Mouse (Mus musculus) T-helper 17 cell (primary cell): ENCODE measurements around the gene Itpkb.

Experiments used
- in situ Hi-C, 2 experiments: fragments of 300-600 bp; cut with MboI, MseI; formaldehyde crosslinking; loops; 1 replicate in 1 of 2; 2 replicates in 1 of 2; pipeline ENCODE4 v1.15.1; 2025; ENCODE audit warnings: high pct_unique_total_duplicates in 2 of 2

Itpkb gene

DNA sequence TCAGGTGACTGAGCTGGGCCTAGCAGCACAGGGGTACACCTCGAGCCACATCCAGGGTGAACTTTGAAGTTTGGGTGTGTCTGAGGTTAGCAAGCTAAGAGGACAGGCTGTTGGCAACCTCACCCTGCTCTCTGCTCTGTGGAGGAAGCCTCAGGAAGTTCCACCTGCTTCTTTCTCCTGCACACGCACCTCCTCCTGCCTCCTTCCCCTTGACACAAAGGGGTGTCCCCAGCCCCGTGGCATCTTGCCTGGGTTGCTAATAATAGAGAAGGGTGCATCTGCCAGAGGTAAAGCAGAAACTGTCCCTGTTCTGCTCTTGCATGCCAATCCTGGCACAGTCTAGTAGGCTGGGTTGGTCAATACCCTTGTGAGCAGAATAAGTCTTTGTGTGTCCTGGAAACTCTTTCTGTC is 60.0 kb downstream of the Itpkb start:
- in situ Hi-C loops, result no loop called here

DNA sequence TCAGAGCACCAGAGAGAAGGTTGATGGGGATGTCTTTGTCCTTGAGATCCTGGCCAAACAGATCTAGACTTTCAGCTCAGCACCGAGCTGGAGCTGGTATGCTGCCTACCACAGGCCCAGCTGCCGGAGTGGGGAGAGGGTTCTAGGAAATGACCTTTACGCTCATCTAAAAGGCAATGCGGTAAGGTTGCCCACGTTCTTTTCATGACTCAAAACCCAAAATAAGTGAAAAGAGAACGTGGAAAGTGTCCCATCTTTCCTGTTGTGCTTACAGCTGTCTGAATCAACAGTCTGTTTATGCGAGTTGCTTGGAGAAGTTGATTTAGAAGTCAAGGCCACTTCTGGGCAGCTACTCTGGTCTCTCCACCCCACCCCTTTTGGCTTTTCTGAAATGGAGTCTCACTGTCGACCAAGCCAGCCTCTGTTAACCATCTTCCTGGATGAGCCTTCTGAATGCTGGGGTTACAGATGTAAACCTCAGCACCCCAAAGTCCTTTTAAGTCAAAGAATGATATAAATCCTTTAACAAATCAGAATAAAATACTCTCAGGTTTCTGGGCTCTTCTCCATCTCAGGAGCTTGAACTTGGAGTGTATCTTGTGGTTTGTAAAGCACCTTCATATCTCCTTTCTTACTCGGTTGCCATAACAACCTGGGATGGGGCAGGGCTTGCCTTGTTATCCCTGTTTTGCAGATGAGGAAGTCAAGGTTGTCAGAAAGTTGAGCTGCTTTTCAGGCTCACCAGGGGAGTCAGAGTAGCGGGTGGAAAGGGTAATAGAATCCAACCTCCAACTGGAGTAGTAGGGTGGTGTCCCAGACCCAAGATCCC is 60.7 kb downstream of the Itpkb start:
- in situ Hi-C loops, result no loop called here

DNA sequence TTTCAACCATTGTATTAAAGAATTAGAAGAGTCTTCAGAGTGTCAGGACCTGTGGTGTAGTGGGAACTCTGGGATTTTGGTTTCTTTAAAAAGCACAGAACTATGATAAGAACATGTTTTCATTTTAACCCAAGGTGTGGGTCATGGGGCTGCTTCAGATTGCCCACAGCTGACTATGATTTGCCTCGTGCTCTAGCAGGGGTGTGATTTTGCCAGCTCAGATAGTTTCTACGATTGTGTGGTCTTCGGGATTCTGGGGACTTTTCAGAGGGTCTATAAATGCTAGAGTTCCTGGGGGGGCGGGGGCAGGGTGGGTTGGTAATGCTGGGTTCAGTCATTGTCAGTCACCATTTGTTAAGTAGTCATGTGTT is 61.3 kb downstream of the Itpkb start:
- in situ Hi-C loops, result no loop called here

DNA sequence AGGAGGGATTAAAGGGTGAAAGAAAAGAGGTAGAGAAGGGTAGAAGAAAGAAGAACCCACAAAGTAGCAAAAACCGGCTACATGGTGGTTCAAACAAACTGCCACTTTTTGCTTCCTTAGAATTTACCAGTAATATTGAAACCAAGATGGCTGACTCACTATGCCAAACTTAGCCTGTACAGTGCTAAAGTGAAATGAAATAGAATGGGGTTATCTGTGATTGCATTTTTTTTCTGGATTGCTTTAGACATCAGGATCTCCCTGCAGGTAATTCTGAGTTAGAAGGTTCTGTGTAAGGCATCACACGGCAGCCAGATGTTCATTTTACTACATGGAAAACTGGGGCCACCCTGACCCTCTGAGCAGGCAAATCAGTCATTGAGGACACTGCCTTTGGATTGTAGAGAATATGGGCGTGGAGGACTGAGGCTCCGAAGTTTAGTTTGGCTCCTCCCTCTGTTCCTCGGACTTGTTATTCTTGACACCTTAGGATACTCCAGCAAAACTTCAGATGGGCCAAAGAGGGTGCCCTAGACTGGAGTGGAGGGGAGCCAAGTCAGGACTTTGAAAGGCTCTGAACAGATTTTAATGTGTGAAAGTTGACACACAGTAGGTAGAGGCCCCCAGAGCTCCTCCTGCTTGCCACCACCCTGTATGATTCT is 62.0 kb downstream of the Itpkb start:
- in situ Hi-C loops, result no loop called here

DNA sequence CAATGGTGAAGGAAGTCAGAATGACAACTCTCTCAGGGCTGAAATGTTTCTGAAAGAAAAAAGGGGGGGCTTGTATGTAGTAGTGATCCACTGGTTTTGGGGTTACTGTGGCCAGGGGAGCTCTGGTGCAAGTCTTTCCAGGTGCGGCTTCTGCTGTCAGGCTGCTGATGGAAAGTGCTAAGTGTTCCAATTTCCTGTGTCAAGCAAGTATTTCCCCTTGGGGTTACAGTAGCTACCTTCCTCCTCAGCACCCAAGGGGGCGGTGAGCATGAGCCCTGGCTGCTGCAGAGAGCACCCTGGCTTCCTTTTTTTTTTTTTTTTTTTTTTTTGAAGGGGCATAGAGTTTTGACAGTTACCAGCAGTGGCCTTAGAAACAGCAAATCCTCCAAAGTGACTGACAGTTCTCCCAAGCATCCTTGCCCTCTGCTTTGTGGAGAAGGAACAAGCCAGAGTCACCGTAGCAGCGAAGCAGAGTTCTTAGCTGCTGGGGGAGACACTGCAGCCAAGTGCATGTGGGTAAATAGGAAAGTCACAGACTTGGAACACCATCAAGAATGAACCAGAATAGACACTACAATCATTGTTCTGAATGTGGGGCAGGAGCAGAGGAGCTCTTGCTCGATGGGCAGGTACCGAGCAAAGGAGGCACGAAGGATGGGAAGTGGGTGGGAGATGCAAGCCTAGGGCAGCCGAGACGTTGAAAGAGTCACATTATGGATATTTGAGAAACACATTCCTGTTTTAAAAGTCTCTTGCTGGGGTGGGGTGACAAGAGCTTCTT is 62.9 kb downstream of the Itpkb start:
- in situ Hi-C loops, result no loop called here

DNA sequence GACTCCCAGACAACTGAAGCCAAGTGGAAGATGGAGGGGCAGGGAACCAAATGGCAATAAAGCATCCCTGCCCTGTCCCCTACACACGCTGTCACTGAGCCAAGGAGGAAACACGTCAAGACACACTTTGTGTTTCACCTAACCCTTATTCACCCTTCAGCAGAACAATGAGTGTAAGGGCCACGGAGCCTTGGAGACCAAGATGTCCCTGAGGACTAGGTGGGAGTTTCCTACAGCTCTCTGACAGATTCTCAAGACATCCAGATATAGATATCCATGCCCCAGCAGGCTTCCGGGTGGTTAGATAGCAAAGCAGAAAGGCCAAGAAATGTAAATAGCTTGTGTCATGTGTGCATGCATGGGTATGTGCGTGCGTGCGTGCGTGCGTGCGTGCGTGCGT is 63.6 kb downstream of the Itpkb start:
- in situ Hi-C loops, result no loop called here

DNA sequence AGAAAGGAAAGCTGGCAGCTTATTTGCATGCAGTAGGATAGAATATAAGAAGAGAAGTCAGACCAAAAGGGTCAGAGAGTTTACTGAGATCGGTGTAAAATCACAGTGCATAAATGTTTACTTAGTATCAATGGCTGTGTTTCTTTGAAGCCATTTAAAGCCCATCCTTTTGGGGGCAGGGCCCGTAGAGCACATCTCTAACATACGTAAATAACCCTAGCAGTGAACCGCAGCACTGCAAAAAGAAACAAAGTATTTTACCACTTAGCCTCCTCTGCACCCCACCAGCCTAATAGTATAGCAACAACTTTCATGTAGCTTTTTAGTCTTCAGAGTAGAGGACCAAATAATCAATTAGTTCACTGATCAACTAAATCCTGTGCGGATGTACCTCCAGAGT is 67.4 kb downstream of the Itpkb start:
- in situ Hi-C loops, result no loop called here

DNA sequence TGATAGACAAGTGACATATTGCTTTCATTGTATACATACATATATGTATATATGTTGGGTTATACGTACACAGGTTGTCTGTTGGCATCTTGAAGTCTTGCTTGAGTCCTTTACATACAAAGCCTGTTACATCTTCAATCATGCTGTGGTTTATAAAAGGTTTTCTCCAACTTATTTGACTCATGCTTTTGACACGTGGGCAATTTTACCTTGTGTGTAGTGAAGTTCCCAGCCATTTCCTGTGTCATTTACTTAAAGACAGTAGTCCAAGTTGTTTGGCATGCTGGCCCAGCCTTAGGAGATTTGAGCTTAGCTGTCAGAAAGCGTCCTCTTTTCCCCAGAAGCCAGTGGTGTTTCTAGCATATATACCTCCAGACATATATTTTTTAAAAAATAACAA is 68.2 kb downstream of the Itpkb start:
- in situ Hi-C loops, result no loop called here

DNA sequence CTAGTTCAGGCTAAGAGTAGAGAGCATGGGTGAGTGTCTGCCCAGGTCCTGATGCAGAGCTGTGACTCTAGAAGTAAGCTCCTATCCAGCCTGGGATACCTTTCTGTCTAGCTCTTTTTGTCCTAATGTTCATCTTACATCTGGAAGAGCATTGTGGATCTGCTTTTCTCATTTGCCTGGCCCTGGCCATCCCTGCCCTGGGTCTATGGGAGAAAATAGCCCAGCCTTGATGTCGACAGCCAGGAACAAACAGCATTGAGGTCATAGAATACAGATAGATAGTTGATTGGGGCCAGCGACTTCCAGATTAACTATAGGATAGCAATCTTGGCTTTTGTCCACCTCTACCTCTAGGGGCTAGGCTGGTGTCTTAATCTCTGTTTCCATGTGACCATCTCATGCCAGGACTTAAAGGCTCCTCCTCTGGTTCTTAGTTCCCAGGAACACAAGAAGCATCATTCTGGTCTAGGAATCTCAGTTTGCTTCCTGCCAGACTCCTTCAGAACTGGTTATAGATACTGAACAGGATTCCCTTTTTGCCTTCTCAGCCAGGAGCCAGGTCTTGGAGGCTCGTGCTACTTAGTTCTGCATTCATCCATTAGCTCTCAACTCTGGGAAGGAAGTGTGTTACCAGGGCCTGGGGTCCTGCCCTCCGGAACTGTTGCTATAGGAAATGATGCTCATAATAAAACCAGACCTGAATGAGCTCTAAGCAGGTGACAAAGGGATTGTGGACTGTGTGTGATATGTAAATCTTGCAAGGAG is 70.6 kb downstream of the Itpkb start:
- in situ Hi-C loops, result loop anchor here (5.0 kb wide), 2 partner anchors 39 to 69 kb away; partner anchors contain the start of gene Itpkb (in 1 of the 2)

DNA sequence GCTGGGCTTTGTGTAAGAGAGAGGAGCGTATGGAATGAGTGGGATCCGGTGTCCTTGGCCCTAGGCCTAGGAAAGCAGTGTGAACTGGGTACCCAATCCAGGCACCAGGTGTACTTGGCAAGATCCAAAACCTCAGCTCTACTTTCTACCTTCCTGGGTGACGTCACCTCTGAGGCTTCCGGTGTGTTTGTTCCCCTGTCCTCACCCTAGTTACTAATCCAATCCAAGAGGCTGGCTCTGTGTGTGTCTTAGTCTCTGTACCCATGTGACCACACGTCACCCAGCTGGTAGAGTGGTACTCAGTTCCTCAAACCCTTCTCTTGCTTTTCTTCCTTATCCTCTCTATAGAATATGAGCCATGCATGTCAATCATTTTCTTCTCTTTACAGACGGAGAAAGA is 71.4 kb downstream of the Itpkb start:
- in situ Hi-C loops, result loop anchor here (5.0 kb wide), 2 partner anchors 39 to 69 kb away; partner anchors contain the start of gene Itpkb (in 1 of the 2)

DNA sequence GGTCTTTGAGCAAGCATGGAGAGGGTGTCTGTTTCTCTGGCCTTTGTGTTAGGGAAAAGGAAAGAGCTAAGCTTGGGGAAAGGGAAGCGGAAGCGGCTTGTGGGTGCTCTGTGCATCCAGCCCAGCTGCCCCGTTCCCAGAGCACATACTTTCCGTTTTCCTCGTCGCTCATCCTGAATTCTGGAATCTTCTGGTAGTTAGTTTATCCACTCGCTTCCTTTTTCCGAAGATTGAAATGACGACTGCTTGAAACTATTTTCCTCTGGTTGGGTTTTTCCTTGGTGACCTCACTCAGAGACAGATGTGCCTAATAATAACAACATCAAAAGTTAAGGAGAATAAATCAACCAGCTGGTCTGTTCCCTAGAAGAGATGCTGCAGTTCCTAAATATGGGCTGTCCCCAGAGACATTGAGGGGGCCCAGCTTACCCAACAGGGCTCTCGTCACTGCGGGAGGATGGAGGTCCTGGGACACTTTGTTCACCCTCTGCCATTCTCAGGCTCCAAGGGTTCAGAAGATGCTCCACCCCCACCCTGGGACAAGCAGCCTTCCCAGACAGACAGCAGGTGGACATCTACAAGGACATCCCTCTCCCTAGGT is 72.3 kb downstream of the Itpkb start:
- in situ Hi-C loops, result loop anchor here (5.0 kb wide), 2 partner anchors 40 to 70 kb away; partner anchors contain the start of gene Itpkb (in 1 of the 2)

DNA sequence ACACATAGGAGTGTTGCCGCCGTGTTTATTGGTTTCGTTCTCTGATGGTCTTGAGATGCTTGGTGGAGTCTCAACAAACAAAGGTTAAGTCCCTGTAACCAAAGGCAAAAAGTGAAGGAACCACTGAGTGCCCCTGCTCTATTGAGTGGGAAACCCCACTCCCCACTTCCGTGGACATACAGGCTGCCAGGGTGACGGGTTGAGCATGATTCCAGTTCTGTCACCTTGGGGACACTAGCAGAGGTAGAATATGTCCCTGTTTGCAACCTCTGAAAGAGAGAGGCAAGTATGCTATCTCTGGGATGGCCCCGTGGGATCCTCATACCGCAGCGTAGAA is 73.0 kb downstream of the Itpkb start:
- in situ Hi-C loops, result loop anchor here (5.0 kb wide), 2 partner anchors 41 to 71 kb away; partner anchors contain the start of gene Itpkb (in 1 of the 2)

DNA sequence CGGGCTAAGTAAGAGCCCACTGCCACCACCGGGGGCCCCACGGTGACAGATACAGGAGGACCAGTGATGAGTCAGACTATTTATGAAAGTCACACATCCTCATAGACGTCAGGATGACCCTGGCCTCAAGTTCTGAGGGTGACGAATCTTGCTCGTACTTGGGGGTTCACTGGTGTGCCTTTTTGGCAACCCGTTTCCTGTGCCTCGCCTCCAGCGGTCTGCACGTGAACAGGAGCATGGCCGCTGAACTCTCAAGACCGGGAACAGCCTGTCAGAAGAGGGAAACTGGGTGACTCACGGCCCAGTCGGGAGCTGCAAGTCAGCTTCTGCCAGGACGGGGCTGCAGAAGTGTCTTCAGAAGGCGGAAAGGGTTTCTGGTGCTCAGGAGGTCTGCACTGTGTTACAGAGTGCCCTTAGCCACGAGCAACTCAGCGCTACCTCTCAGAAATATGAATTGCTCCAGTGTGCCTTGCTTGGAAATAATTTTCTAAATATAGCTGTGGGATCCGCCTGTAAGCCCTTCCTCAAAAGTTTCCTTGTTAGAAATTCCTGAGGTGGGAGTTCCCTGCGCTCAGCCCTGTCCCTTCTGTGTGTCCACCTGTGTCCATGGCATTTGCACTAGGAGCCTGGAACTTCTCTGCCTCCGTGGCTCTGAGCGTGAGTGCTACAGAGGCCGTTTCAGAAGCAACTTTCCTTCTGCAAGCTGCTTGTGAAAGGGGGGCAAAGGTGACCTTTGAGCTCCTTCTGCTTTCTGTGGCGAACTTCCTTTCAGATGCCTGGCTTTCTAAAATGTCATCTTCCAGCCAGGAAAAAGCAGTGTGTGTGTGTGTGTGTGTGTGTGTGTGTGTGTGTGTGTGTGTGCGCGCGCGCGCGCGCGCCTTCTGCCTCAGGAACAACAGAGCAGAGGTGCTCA is 73.7 kb downstream of the Itpkb start:
- in situ Hi-C loops, result loop anchor here (5.0 kb wide), 2 partner anchors 42 to 72 kb away; partner anchors contain the start of gene Itpkb (in 1 of the 2)

DNA sequence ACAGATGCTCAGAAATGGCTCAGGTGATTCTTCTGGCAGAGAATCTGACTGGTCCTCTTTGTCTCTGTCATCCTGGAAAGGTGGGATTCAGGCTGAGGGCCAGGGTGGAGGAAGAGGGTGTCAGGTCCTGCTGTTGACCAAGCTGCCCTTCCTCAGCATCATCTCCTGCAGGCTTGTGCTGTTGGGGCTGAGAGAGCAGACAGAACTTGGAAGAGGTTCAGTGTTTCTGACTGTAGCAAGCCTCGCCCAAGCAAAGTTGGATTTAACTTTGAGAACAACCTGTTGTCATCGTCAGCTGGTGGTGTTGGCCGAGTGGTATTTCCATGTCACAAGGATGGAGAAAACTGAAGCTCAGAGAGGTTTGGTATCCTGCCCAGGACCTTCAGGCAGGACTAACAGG is 74.4 kb downstream of the Itpkb start:
- in situ Hi-C loops, result loop anchor here (5.0 kb wide), 3 partner anchors 42 to 132 kb away; partner anchors contain the start of gene Itpkb (in 1 of the 2)

DNA sequence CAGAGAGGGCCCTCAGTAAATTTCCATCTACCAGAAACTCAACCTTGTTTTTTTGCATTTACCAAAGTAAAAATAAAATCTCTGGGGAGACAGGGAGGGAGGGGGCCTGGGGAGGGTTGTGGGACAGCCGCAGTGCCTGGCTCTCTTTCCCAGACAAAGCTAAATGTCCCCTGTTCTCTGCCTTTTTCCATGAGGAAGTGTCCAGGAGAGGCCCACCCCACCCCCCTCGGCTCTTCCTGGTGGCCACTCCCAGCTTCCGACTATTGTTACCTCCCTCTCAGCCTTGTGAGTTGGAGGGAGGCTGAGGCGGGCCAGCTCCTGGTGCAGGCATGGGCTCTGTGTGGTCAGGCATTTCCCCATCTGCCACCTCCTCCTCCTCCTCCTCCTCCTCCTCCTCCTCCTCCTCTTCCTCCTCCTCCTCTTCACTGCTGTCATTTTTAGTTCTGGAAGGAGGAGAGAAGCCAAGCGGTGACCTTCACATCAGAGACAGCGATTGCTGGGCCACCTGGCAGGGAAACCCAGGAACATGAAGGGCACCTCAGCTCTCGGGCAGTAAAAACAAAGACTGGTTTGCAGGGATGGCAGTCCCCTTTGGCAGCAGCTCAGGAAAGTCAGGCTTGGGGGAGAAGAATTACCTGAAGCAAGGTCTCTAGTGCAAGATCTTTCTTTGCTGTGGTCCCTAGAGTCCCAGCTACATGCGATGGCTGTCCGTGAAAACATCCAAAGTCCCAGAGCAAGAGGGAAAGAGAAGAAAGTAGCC is 75.5 kb downstream of the Itpkb start:
- in situ Hi-C loops, result loop anchor here (5.0 kb wide), 1 partner anchor 133 kb away; no protein-coding TSS in a partner anchor

DNA sequence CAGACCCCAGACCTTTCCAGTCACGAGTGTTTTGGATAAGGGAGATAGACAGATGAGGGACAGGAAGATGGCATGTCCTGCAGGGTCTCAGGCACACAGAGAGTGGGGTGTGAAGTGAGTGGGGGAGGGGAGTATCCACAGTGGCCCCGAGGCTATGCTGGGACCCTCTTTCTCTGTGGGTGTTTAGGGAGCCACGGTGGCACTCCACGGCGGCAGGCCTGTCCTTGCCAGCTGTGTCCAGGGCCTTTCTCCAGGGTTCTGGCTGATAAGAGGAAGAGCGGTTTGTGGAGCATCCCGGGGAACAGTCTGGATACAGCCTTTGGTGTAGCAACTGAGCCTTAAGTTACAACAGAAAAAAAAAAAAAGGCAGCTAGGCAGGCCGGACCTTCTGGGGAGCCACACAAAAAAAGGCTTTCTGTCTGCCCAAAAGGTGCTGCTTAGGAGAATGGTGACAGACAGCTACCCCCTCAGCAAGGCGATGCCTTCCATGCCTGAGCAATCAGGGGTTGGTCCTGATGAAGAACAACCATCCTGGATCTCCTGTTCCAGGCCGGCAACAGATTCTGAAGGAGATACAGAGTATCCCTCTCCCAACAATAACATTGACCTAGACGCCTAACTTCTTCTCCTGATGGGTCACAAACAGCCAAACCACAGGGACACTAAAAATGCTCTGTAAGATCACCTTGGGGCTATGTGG is 76.2 kb downstream of the Itpkb start:
- in situ Hi-C loops, result loop anchor here (5.0 kb wide), 1 partner anchor 134 kb away; no protein-coding TSS in a partner anchor

DNA sequence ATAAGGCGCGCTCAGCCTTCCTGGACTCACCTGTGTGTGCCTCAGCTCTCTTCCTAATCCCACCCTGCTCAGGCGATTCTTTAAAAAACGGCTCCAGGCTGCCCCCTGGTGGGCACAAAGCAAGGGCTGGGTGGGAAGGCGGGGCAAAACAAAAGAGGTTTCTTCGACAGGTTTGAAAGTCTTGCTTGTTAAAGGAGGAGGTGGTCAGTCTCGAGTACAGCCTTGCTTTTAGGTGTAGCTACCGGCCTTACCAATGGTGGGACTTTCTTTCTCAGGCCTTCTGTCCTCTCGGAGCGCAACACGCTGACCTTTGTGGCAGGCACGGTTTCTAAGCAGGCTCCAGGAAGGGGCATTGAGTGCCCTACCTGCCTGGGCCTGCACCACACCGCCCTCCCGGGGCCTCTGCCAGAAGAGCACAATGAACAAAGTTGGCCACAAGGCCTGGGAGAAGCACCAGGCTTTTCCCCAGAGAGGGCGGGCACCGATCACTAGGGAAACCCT is 76.9 kb downstream of the Itpkb start:
- in situ Hi-C loops, result loop anchor here (5.0 kb wide), 1 partner anchor 135 kb away; no protein-coding TSS in a partner anchor
